Mouse (Mus musculus) thymus, adult 2 months (tissue): ENCODE measurements around the gene Slc24a4. TPM values are rescaled to one million over a fixed set of nuclear protein-coding genes. Genes with fewer than 3 reads are reported as not detected.

Experiments used
- DNase-seq: peaks from one replicate; pipeline ENCODE4 v3.0.0; 2021
- H3K27ac ChIP-seq: fragments of 200-500 bp; 2 replicates; pipeline ENCODE4 v1.5.1; 2012; ENCODE audit warnings: low read length, control low read depth; ENCODE audit not compliant: control insufficient read depth, insufficient read depth
- H3K27me3 ChIP-seq: fragments of 200-500 bp; 2 replicates; pipeline ENCODE4 v1.6.1; 2012; ENCODE audit warnings: mild to moderate bottlenecking, low read length, moderate library complexity, mixed read lengths; ENCODE audit not compliant: control insufficient read depth, insufficient read depth
- H3K36me3 ChIP-seq: fragments of 200-500 bp; 2 replicates; pipeline ENCODE4 v1.6.1; 2012; ENCODE audit warnings: mild to moderate bottlenecking, low read length, moderate library complexity; ENCODE audit not compliant: control insufficient read depth, insufficient read depth
- H3K4me1 ChIP-seq: fragments of 200-500 bp; replicated peaks from 2 replicates; pipeline ENCODE4 v1.6.1; 2012; ENCODE audit warnings: low read length; ENCODE audit not compliant: control insufficient read depth, insufficient read depth
- H3K4me3 ChIP-seq: fragments of 200-500 bp; 2 replicates; pipeline ENCODE4 v1.5.1; 2012; ENCODE audit warnings: mild to moderate bottlenecking, low read length, control low read depth, moderate library complexity; ENCODE audit not compliant: control insufficient read depth, insufficient read depth
- CTCF ChIP-seq: fragments of 200-500 bp; IDR thresholded peaks from 2 replicates; pipeline ENCODE4 v1.5.1; 2012; ENCODE audit warnings: mild to moderate bottlenecking, control low read depth, low read length, moderate library complexity, borderline replicate concordance; ENCODE audit not compliant: control insufficient read depth, poor library complexity, insufficient read depth; ENCODE audit errors: extremely low read depth
- POLR2A ChIP-seq: fragments of 200-500 bp; IDR thresholded peaks from 2 replicates; pipeline ENCODE4 v1.6.1; 2012; ENCODE audit warnings: mild to moderate bottlenecking, low read length, control low read depth, moderate library complexity; ENCODE audit not compliant: control insufficient read depth, poor library complexity, insufficient read depth; ENCODE audit errors: extremely low read depth
- WGBS: fragments of 180-500 bp; shearing (Covaris S2); methylation state at CpG from one replicate; pipeline ENCODE4 v1.1.7; 2018; 5-methylcytosine and 5-hydroxymethylcytosine counted together
- polyA plus RNA-seq: library from polyadenylated mRNA; depleted of rRNA; stranded (reverse); fragments of >200 nt; gene quantifications from 2 replicates; pipeline ENCODE4 v1.2.3, GENCODE M21; 2012

Slc24a4 gene
- polyA plus RNA-seq, 1 experiment = 4.7 TPM

DNA sequence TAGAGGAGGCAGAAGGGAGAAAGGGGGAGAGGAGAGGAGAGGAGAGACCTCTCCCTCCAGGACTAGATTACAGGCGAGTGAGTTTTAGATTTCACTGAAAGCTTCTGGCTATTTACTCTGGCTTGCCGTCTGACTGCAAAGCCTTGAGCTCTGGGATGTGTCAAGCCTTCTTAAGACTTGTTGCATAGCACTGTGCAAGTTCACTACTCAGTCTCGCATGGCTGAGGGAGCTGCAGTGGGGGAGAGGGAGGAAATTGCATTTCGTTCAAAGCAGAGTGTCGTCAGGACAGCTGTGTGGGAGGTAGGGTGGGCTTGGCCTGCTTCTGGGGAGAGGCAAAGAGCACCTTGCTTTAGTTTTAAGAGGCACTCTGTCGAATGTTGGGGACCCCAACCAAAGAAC, 163.2 kb downstream of the Slc24a4 start:
- no peak for TF ChIP-seq CTCF
- TF ChIP-seq POLR2A = 0 out of 2 replicates have a peak, but pooled peaks have one; percentile 20
- DNase-seq = peak; percentile 68
- H3K4me1 ChIP-seq = peaks cover 58% of the 10 kb centered on the region
- no peaks in the 10 kb centered on the region for H3K36me3 ChIP-seq
- peak overlapping the region; percentile 89 for H3K27ac ChIP-seq
- no peak overlapping the region for H3K4me3 ChIP-seq
- no peaks in the 10 kb centered on the region for H3K27me3 ChIP-seq
- WGBS = 20% methylated on average over 6 of the region's 6 CpGs

DNA sequence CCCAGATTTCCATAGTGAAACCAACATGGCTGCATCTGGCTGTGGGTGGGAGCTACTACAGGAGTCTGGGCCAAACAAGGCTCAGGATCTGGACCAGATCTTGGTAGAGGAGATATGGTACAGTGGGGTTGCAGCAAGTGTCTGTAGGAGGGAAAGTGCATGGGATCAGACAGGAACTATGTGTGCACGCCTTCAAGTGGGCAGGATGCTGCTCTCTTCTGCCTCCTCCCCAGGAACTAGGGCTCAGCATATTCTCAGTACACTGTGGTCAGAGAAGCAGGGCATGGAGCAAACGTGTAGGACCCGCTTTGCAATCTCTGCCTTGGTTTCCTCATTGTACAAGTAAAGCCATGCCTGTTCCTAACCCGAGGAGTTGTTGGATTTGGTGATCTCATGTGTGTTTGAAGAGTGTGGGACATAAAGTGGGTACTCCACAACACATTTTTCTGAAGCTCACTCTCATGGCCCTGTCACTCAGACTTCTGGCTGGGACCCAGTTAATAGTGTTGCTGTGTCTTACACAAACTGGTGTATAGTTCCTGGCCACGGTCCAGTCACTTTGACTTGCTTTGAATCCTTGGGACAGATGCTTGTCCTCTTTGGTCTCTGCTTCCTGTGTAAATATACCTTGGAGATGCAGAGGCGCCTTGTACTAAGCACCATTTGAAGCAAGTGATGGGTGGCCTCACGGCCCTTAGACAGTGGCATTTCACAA, 164.1 kb downstream of the Slc24a4 start:
- no peaks in the 10 kb centered on the region for H3K27me3 ChIP-seq
- TF ChIP-seq POLR2A (no peak), CTCF (no peak)
- DNase-seq = peak; percentile 41
- H3K4me1 ChIP-seq = peaks cover 55% of the 10 kb centered on the region
- WGBS = 59% methylated on average over 7 of the region's 7 CpGs
- no peaks in the 10 kb centered on the region for H3K36me3 ChIP-seq
- no peak overlapping the region for H3K4me3 ChIP-seq
- peak overlapping the region; percentile 89 for H3K27ac ChIP-seq

DNA sequence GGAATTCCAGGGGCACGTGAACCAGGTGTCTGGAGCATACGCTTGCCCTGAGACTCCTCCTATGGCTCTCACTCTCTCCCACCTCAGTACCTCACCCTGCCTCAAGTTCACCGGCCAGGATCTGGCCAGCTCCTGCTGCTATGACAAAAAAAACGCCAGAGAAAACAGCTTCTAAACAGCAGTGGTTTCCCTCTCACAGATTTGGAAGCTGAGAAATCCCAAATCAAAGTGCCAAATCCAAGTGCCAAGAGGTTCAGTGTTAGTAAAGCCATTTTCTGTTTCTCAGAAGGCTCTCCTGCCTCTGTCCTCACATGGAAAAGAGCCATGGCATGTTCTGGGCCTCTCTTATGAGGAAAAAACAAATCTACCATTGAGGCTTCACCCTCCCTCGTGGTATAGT, 166.1 kb downstream of the Slc24a4 start:
- H3K4me1 ChIP-seq = peaks cover 54% of the 10 kb centered on the region
- peak overlapping the region; percentile 10; the same call in 1 of the 2 replicates for H3K27ac ChIP-seq
- no peaks in the 10 kb centered on the region for H3K36me3 ChIP-seq
- WGBS = 74% methylated on average over 5 of the region's 5 CpGs
- TF ChIP-seq POLR2A = no peak
- no peak for DNase-seq
- no peaks in the 10 kb centered on the region for H3K27me3 ChIP-seq
- H3K4me3 ChIP-seq = no peak overlapping the region

DNA sequence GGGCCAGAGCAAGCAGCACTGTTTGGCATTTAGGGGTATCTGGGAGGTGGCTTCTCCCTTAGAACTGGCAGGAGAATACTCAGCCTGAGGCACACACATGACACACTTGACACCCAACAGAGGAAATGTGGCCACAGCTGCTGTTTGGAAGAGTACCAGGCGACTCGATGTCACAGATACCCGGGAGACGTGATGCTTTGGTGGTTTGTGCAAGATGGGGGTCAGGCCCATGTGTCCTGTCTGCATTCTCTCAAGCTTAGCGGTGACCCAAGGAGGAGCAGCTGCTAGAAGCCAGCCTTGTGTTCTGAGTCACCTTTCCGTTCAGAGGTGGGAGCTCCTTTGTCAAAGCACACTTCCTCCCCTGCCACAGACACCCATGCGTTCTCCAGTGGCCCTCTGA, 166.7 kb downstream of the Slc24a4 start:
- Histone ChIP-seq H3K27ac (peak overlapping the region; percentile 73), H3K4me1 (peaks cover 52% of the 10 kb centered on the region), H3K27me3 (no peaks in the 10 kb centered on the region), H3K4me3 (peak overlapping the region; percentile 13; the same call in 1 of the 2 replicates), H3K36me3 (no peaks in the 10 kb centered on the region)
- TF ChIP-seq POLR2A = no peak
- peak; percentile 49 for DNase-seq
- WGBS = 2% methylated on average over 7 of the region's 7 CpGs

DNA sequence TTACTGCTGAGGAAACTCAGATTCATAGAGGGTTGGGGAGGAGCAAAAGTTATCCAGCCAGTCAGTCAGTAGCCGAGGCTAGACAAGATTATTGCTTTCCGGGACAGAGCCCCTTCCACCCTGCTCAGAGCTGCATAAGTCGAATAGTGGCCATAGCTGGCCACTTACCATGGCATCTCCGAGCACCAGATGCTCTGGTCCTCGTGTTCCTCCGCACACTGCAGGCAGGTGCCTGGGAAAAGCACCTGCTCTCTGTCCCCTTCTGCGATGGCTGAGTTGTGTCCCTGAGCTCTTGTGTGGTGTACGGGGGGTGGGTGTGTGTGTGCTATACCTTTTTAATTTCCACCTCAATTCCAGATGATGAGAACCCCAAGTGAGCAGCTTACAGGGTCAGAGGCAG, 167.1 kb downstream of the Slc24a4 start:
- no peaks in the 10 kb centered on the region for H3K27me3 ChIP-seq
- no peaks in the 10 kb centered on the region for H3K36me3 ChIP-seq
- H3K4me3 ChIP-seq = no peak overlapping the region
- DNase-seq = no peak
- WGBS = 76% methylated on average over 8 of the region's 8 CpGs
- peaks cover 50% of the 10 kb centered on the region for H3K4me1 ChIP-seq
- H3K27ac ChIP-seq = peak overlapping the region; percentile 73
- no peak for TF ChIP-seq CTCF
- TF ChIP-seq POLR2A = no peak

DNA sequence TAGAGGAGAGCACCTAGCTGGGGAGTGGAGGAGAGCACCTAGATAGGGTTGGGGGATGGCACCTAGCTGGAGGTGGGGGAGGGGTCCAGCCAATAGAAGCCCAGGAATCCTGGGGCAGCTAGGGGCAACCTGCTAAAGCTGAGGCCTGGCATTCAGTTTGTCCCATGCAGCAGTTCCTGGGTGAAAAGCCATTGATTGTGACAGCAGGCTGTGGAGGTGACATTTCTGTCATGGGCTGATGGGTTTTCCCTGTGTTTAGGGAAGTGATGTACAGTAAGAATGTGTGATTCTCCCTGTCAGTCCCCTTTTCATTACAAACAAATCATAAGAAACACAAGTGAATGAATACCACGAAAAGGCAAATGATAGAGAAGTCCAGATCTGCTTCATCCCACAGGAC, 167.8 kb downstream of the Slc24a4 start:
- WGBS = 97% methylated on average over 1 of the region's 1 CpGs
- no peak overlapping the region for H3K4me3 ChIP-seq
- H3K4me1 ChIP-seq = peaks cover 47% of the 10 kb centered on the region
- no peak overlapping the region for H3K27ac ChIP-seq
- H3K36me3 ChIP-seq = no peaks in the 10 kb centered on the region
- TF ChIP-seq CTCF (no peak), POLR2A (no peak)
- DNase-seq = no peak
- no peaks in the 10 kb centered on the region for H3K27me3 ChIP-seq

DNA sequence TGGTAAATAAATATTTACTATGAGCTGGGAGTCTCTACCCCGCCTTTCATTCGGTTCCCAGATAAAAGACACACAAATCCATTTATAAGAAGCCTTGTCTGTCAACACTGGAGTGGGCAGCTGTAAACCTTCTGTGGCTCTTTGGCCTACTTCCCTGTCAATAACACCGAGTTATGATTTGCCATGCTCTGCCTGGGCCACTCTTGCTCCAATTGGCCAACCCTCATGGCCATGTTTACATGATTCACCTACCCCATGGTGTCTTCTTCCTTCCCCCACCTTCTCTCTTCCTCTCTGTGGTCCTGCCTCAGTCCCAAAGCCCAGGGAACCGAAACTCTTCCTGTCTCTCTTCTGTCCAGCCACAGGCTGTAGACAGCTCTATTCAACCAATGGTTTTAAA, 168.4 kb downstream of the Slc24a4 start:
- Histone ChIP-seq H3K27ac (no peak overlapping the region), H3K27me3 (no peaks in the 10 kb centered on the region), H3K4me3 (no peak overlapping the region), H3K4me1 (peaks cover 45% of the 10 kb centered on the region), H3K36me3 (no peaks in the 10 kb centered on the region)
- no peak for DNase-seq
- TF ChIP-seq CTCF = no peak
- TF ChIP-seq POLR2A = no peak
- 85% methylated on average over 4 of the region's 4 CpGs for WGBS
